Mouse (Mus musculus): Measurements from ENCODE around the gene Sart1.

GRCm38 (mm10) chr19:5327970-5328369, 60.5 kb downstream of the Sart1 start:
- TF ChIP-seq CTCF (IDR thresholded peaks at IDR 0.05; ENCODE audit: low read depth, low read length) (no peak), GATA1 (IDR thresholded peaks at IDR 0.05; ENCODE audit: borderline replicate concordance, low read length) (no peak)

Data from G1E (cell line).